Mouse (Mus musculus) hindbrain, embryonic 15.5 days (tissue): ENCODE data around the gene Mast4. TPM values are rescaled to one million over a fixed set of nuclear protein-coding genes. Genes with fewer than 3 reads are reported as not detected.
"Not testable (repeated sequence)": the region's sequence is repeated elsewhere in the genome, so short reads cannot be mapped to it uniquely, and the experiment has no call there.

Experiments
- ATAC-seq: fragments of 200-750 bp; cut with Nextera tagmentation; 2 replicates; pipeline ENCODE4 v1.8.0; 2017; ENCODE audit warnings: low read depth, moderate number of reproducible peaks, moderate TSS enrichment; ENCODE audit not compliant: low FRiP score
- H3K27ac ChIP-seq: fragments of 300-500 bp; sonication (generic); replicated peaks from 2 replicates; pipeline ENCODE4 v1.5.1; 2015; ENCODE audit warnings: mild to moderate bottlenecking, inconsistent platforms
- H3K27me3 ChIP-seq: fragments of 300-500 bp; sonication (generic); 2 replicates; pipeline ENCODE4 v1.6.1; 2015; ENCODE audit warnings: control low read depth, inconsistent platforms
- H3K36me3 ChIP-seq: fragments of 300-500 bp; sonication (generic); 2 replicates; pipeline ENCODE4 v1.6.1; 2015; ENCODE audit warnings: control low read depth, inconsistent platforms
- H3K4me1 ChIP-seq: fragments of 300-500 bp; sonication (generic); replicated peaks from 2 replicates; pipeline ENCODE4 v1.6.1; 2015; ENCODE audit warnings: control low read depth, inconsistent platforms
- H3K4me2 ChIP-seq: fragments of 300-500 bp; sonication (generic); 2 replicates; pipeline ENCODE4 v1.6.1; 2015; ENCODE audit warnings: moderate library complexity, mild to moderate bottlenecking, inconsistent platforms
- H3K4me3 ChIP-seq: fragments of 300-500 bp; sonication (generic); 2 replicates; pipeline ENCODE4 v1.5.1; 2015; ENCODE audit warnings: mild to moderate bottlenecking, inconsistent platforms
- H3K9ac ChIP-seq: fragments of 300-500 bp; sonication (generic); 2 replicates; pipeline ENCODE4 v1.6.1; 2015; ENCODE audit warnings: inconsistent platforms
- H3K9me3 ChIP-seq: fragments of 300-500 bp; sonication (generic); 2 replicates; pipeline ENCODE4 v1.6.1; 2016; ENCODE audit warnings: control low read depth, inconsistent platforms
- WGBS: fragments of 180-500 bp; shearing (Covaris S2); methylation state at CpG from one replicate; pipeline ENCODE4 v1.1.7; 2015; 5-methylcytosine and 5-hydroxymethylcytosine counted together
- polyA plus RNA-seq: library from polyadenylated mRNA; unstranded; fragments of >200 nt; fragmentation: Nextera tagmentation; extraction: Ambion mirVana; gene quantifications from 2 replicates; pipeline ENCODE4 v1.2.1, GENCODE M21; 2015

Mast4 gene
- polyA plus RNA-seq, 1 experiment from 2014 or later, result 29.1 TPM

DNA sequence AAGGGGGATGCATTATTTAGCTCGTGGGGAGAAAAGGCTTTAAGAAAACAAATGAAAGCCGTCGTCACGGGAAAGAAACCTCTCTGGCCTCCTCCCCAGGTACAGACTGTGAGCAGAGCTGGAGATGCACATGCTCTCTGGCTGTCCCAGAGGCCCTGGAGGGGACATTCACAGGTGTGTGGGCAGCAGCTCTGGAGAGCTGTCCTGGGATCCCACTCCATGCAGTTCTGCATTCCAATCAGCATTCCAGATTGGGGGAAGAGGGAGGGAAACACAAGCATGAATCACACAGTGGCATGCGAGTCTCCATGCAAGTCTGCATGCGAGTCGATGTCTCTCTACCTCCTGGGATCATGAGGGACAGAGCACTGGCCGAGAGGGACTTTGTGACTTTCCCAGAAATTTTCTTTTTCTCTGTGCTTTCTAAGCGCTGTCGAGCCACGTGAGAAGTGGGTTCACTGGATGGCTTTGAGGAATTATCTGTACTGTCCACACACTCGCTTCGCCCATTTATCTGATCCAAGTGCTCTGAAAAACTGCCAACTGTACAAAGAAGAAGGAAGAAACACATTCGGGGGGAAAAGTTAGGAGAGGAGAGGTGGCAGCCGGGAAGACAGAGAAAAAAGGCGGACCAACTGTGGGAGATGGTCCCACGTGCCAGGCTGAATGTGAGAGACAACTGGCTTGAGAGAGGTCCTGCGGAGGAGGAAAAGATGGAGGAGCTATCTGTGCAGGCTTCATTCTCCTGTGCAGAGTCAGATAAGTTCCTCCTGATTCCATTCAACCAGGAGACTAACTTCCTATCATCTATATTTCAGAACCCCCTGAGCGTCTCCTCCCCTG is 580.4 kb downstream of the Mast4 start:
- no peak for ATAC-seq
- WGBS, result 79% methylated on average over 19 of the region's 19 CpGs

DNA sequence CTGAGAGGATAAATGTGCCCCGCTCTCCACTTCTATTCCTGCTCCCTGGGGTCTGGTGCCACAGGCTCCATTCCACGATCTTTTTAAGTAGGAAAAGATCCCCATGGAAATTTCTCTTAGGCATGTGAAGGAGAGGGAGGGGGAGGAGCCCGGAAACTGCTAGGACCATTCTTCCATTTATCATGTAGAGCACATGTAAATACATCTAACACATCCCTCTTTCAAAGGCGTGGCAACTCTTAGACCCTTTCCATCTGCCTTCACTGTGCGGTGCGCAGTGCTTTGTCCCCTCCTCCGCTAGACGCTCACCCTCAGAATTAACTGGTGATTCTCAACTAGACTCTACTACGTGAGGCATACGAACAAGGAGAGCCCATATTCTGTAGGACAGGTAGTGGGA is 584.4 kb downstream of the Mast4 start:
- 63% methylated on average over 10 of the region's 10 CpGs for WGBS
- Histone ChIP-seq H3K4me2 (no peak overlapping the region), H3K4me1 (peaks cover 7% of the 10 kb centered on the region; the same call in 1 of the 2 replicates), H3K36me3 (no peaks in the 10 kb centered on the region), H3K9ac (no peak overlapping the region), H3K9me3 (no peaks in the 10 kb centered on the region), H3K27me3 (no peaks in the 10 kb centered on the region), H3K4me3 (no peak overlapping the region), H3K27ac (no peak overlapping the region; the same call in 1 of the 2 replicates)
- ATAC-seq, result no peak

More for the DNA sequence above, 580.4 kb downstream of the Mast4 start:
- no peak overlapping the region for H3K4me3 ChIP-seq
- no peak overlapping the region for H3K27ac ChIP-seq
- H3K4me2 ChIP-seq, result no peak overlapping the region
- H3K9ac ChIP-seq, result no peak overlapping the region
- H3K27me3 ChIP-seq, result no peaks in the 10 kb centered on the region
- H3K9me3 ChIP-seq, result no peaks in the 10 kb centered on the region
- H3K36me3 ChIP-seq, result peaks cover 13% of the 10 kb centered on the region; the same call in 1 of the 2 replicates
- peaks cover 7% of the 10 kb centered on the region; the same call in 1 of the 2 replicates for H3K4me1 ChIP-seq

DNA sequence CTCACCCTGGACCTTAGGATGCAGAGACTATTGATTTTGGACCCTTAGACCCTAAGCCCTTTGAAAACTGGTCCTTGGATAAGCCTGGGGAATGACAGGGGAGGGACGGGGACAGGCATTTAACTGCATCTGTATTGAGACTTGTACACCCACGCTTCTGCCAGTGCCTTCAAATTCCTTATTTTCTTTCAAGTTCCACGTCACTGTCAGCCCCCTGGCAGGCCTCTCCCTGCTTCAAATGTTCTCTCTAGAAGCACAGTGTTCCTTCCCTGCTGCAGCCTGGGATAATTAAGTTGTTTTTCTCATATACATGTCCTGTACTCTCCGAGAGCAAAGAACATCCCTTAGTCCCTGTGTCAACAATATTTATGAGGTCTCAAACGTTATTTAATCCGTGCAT is 585.1 kb downstream of the Mast4 start:
- H3K4me3 ChIP-seq, result no peak overlapping the region
- H3K9me3 ChIP-seq, result no peaks in the 10 kb centered on the region
- H3K9ac ChIP-seq, result no peak overlapping the region
- no peak for ATAC-seq
- H3K36me3 ChIP-seq, result no peaks in the 10 kb centered on the region
- H3K4me2 ChIP-seq, result no peak overlapping the region
- WGBS, result 42% methylated on average over 6 of the region's 6 CpGs
- no peak overlapping the region for H3K27ac ChIP-seq
- H3K4me1 ChIP-seq, result peaks cover 7% of the 10 kb centered on the region; the same call in 1 of the 2 replicates
- H3K27me3 ChIP-seq, result no peaks in the 10 kb centered on the region

DNA sequence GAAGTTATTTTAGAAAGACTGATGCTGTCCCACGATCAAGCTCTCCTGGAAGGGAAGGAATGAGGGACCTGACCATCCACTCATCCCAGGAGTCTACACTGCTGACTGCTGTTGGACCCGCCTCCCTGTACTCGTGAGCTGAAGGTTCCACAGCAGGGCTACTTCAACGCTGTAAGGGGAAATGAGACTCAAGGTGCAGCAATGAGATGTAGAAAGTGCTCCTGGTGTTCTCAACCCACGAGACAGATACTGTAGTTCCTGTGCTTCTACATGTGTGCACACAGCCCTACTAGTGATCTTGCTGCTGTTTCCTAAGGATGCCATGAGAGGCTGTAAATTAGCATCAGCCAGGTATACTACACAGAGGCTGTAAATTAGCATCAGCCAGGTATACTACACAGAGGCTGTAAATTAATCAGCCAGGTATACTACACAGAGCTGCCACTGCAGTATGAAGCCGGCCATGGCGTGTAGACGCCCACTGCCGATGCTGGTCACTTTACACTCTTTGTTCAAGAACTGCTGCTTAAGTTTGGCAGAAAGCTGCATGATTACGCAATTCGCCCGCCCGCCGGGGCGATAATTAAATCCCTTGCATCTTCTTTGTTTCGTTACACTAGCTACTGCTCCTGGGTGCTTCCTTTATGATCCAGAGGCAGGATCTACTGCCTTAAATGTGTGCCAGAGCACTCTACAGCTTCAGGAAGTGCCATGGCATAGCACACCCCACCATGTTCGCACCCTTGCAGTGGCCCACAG is 587.3 kb downstream of the Mast4 start:
- ATAC-seq, result no peak
- H3K4me1 ChIP-seq, result peaks cover 7% of the 10 kb centered on the region; the same call in 1 of the 2 replicates
- no peaks in the 10 kb centered on the region for H3K27me3 ChIP-seq
- H3K27ac ChIP-seq, result no peak overlapping the region
- no peak overlapping the region for H3K4me3 ChIP-seq
- H3K36me3 ChIP-seq, result no peaks in the 10 kb centered on the region
- WGBS, result 90% methylated on average over 17 of the region's 17 CpGs
- H3K9ac ChIP-seq, result no peak overlapping the region
- H3K4me2 ChIP-seq, result no peak overlapping the region
- H3K9me3 ChIP-seq, result no peaks in the 10 kb centered on the region

DNA sequence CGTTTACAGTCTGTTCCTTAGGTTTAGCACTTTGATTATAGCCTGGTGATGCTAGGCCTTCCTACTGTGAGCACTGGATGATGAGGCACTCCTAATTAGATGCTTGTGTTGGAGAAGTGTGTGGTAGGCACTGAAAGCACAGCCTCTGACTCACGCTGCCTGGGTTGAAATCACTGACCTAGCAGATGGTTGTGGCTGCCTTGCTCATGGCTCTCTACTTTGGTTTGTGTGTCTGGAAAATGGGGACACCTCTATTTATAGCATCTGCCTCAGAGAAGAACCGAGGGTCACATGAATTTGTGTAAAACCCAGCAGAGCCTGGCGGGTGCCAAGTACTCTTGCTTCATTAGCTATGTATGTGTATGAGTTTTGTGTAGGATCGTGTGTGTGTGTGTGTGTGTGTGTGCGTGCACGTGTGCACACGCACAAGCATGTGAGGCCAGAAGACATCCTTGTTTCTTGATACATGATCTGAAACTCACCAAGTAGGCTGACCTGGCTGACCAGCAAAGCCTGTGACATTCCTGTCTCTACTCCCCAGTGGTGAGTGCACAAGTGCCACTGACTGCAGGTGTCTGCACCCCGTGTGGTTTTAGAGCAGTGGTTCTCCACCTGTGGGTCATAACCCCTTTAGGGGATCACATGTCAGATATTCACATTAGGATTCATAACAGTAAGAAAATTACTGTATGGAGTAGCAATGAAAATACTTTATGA is 588.5 kb downstream of the Mast4 start:
- no peak overlapping the region for H3K27ac ChIP-seq

DNA sequence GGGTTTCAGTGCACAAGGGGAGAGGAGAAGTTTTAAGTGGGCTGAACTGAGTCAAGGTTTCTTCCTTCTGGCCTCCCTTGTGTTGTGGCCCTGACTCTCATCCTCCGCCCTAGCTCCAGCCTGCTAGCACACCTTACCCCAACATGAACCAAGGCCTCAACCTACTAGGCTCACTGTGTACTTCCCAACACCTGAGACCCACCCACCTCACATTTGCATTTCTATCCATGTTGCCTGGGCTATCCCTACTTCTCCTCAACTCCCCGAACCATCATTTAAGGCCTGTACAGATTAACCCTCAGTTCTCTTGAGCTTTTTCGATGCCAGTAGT is 589.1 kb downstream of the Mast4 start:
- no peak overlapping the region for H3K4me2 ChIP-seq
- peaks cover 7% of the 10 kb centered on the region; the same call in 1 of the 2 replicates for H3K4me1 ChIP-seq
- H3K36me3 ChIP-seq, result no peaks in the 10 kb centered on the region
- ATAC-seq, result no peak
- no peak overlapping the region for H3K4me3 ChIP-seq
- no peaks in the 10 kb centered on the region for H3K27me3 ChIP-seq
- no peaks in the 10 kb centered on the region for H3K9me3 ChIP-seq
- WGBS, result 94% methylated on average over 3 of the region's 3 CpGs
- H3K9ac ChIP-seq, result no peak overlapping the region
- H3K27ac ChIP-seq, result no peak overlapping the region

More for the DNA sequence above, 588.5 kb downstream of the Mast4 start:
- Histone ChIP-seq H3K27me3 (no peaks in the 10 kb centered on the region), H3K4me2 (no peak overlapping the region), H3K4me1 (peaks cover 7% of the 10 kb centered on the region; the same call in 1 of the 2 replicates), H3K9me3 (no peaks in the 10 kb centered on the region), H3K4me3 (no peak overlapping the region), H3K36me3 (no peaks in the 10 kb centered on the region), H3K9ac (no peak overlapping the region)
- WGBS, result 84% methylated on average over 9 of the region's 9 CpGs
- ATAC-seq, result no peak

DNA sequence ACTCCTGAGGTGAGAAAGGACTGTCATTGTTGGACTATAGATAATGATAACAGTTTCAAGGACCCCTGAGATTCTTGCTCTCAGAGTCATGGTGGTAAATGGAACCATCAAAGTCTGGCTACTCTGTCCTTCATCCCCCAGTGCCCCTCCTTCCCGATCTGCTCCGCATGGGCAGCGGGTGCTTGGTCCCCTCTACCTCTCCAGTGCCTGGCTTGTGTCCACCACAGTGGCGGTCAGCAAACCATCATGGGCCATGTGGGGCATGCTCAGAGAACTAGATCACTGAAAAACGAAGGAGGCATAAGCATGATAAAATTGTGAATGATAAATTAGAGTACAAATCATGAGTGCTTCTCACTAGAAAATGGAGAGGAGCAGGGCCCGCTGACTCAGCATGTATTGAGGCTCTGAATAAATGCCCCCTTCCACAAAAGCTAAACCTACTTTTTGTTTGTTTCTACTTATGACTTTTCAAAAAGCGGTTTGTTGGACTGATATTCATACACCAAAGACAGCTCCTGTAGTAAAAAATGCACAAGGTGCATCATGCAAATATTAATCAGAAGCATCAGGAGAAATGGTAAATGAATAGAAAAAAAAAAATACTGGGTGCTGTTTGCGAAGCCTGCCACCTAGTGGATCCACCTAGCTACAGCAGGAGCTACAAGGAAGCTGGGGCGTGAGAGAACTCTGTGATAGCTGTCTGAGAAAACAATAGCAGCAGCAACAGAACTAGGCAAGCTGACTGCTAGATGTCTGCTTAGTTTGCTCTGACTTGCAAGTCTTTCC is 589.6 kb downstream of the Mast4 start:
- Histone ChIP-seq H3K36me3 (no peaks in the 10 kb centered on the region), H3K27me3 (no peaks in the 10 kb centered on the region), H3K27ac (no peak overlapping the region), H3K4me1 (peaks cover 4% of the 10 kb centered on the region; the same call in 1 of the 2 replicates), H3K9me3 (no peaks in the 10 kb centered on the region), H3K9ac (no peak overlapping the region), H3K4me3 (no peak overlapping the region), H3K4me2 (no peak overlapping the region)
- WGBS, result 73% methylated on average over 9 of the region's 9 CpGs
- no peak for ATAC-seq

DNA sequence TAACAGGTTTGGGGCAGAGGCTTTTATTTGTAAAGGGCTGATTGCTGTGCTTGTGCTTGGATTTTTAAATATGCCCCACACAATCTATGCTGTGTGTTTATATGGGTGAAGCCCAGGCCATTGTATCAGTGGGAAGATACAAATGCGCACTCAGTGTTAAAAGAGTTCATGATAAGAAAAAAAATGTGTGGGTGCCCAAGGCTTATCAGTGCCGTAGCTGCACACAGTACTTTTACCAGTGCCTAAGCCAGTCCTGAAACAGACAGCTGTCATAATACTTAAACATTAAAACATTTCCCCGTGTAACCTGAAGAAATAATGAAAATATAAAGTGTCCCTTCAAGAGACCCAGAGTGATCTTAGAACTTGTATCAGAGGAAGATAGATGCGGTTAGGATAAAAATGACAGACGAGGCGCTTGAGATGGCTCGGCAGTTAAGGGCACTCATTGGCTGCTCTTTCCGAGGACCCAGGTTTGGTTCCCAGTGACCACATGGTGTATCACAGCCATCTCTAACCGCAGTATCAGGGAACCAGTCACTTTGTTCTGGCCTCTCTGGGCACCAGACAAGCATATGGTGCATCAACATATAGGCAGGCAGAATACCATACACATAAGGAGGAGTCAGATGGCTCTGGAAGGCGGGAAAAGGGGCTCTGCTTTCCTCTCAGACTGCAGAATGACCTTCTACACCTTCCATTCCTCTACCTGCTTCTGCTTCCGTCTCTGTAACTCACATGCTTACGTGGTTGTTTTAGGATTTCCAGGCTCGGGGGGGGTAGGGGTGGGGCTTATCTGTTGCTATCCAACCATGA is 594.4 kb downstream of the Mast4 start:
- no peaks in the 10 kb centered on the region for H3K4me1 ChIP-seq
- 0 out of 2 replicates have a peak, but pooled peaks cover 9% of the 10 kb centered on the region for H3K36me3 ChIP-seq
- no peak overlapping the region for H3K27ac ChIP-seq
- WGBS, result 93% methylated on average over 13 of the region's 13 CpGs
- H3K9ac ChIP-seq, result no peak overlapping the region
- no peak overlapping the region for H3K4me3 ChIP-seq
- ATAC-seq, result no peak
- H3K9me3 ChIP-seq, result no peaks in the 10 kb centered on the region
- H3K27me3 ChIP-seq, result no peaks in the 10 kb centered on the region
- H3K4me2 ChIP-seq, result no peak overlapping the region

DNA sequence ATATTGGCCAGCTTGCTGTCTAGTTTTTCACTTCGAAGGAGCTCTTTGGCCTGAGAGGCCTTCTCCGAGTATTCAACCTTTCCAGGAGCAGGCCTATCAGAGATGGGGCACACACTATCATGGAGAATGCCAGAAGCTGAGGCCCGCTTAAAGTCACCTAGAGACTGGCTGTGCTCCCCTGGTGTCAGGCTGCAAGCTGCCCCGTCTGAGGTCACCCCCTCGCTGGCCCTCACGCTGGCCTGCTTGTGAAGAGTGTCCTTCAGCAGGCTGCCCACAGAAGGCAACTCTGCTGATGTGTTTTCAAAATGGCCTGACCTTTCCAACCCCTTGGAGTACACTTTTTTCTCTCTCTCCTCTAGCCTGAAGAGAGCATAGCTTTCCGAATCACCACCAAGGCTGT is 596.5 kb downstream of the Mast4 start:
- no peak overlapping the region for H3K27ac ChIP-seq
- 0 out of 2 replicates have a peak, but pooled peaks cover 9% of the 10 kb centered on the region for H3K36me3 ChIP-seq
- H3K9me3 ChIP-seq, result no peaks in the 10 kb centered on the region
- H3K4me3 ChIP-seq, result no peak overlapping the region
- H3K4me2 ChIP-seq, result no peak overlapping the region
- no peaks in the 10 kb centered on the region for H3K27me3 ChIP-seq
- 93% methylated on average over 7 of the region's 7 CpGs for WGBS
- ATAC-seq, result no peak
- H3K4me1 ChIP-seq, result no peaks in the 10 kb centered on the region
- no peak overlapping the region for H3K9ac ChIP-seq

DNA sequence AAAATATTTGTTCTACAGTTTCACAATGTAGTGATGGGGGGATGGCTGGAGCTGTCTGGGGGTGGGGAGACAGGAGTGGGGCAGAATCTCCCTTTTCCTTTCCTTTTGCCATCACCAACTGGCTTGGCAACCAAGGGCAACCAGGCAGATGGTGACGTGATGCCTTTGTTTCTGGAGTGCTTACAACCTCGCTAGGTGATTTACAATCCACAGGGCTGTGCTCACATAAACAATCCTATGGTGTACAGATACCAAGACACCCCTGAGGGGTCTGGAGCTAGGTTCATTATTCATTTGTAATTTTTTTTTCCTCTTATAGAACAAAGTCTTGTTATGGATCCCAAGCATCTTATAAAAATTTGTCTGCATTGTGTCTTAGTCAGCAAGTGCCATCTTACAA is 601.2 kb downstream of the Mast4 start:
- Histone ChIP-seq H3K27ac (no peak overlapping the region), H3K27me3 (no peaks in the 10 kb centered on the region), H3K4me2 (no peak overlapping the region), H3K9ac (no peak overlapping the region), H3K4me1 (no peaks in the 10 kb centered on the region), H3K4me3 (no peak overlapping the region), H3K9me3 (no peaks in the 10 kb centered on the region), H3K36me3 (0 out of 2 replicates have a peak, but pooled peaks cover 5% of the 10 kb centered on the region)
- 49% methylated on average over 2 of the region's 2 CpGs for WGBS
- no peak for ATAC-seq

DNA sequence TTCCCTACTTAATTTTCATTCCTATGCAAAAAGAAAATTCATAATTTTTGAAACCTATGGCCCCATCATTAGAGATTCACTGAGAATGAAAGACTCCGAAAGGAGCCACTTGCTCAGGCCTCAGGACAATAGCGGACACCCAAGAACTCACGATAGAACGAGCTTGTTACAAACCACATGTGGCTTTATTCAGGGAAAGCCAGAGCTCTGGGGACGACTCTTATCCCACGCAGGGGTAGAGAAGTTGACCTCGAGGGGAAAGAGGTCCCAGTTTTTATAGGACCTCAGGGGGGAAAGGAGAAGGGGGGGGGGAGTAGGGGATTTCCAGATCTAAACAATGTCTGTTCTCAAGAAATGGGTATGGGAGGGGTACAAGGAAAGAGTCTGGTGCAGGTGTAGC is 605.3 kb downstream of the Mast4 start:
- 72% methylated on average over 7 of the region's 7 CpGs for WGBS
- not testable (repeated sequence) for H3K9ac ChIP-seq, ATAC-seq, H3K4me1 ChIP-seq, H3K9me3 ChIP-seq, H3K4me3 ChIP-seq, H3K27ac ChIP-seq, H3K4me2 ChIP-seq, H3K36me3 ChIP-seq, H3K27me3 ChIP-seq
